Mouse (Mus musculus): Measurements from ENCODE around the gene Mthfd2. TPM values are rescaled to one million over a fixed set of nuclear protein-coding genes. Genes with fewer than 3 reads are reported as not detected.
A peak's percentile ranks its signal among the peaks of the same experiment; 100 is the strongest.
"Not testable (repeated sequence)": the region's sequence is repeated elsewhere in the genome, so short reads cannot be mapped to it uniquely, and the experiment has no call there.

Gene Mthfd2
- polyA plus RNA-seq, 1 experiment from 2014 or later = 40.8 TPM

GRCm38 (mm10) chr6:83345285-83345684 is 19.6 kb upstream of the Mthfd2 start:
- peaks cover 28% of the 10 kb centered on the region for H3K36me3 ChIP-seq (ENCODE audit: control insufficient read depth, insufficient read depth, low read length)
- not testable (repeated sequence) for H3K4me3 ChIP-seq (ENCODE audit: low read depth, low read length); H3K9ac ChIP-seq (ENCODE audit: low read depth, low read length); H3K27me3 ChIP-seq (replicated peaks; ENCODE audit: control insufficient read depth, insufficient read depth, low read length); H3K9me3 ChIP-seq (ENCODE audit: control insufficient read depth, low read length); H3K4me2 ChIP-seq (ENCODE audit: low read depth, low read length); H3K4me1 ChIP-seq (ENCODE audit: control insufficient read depth, insufficient read depth, low read length); H3K27ac ChIP-seq (replicated peaks; ENCODE audit: low read depth, low read length); DNase-seq (ENCODE audit: low spot score); ATAC-seq (ENCODE audit: low read depth)
- WGBS = 91% methylated on average over 8 of the region's 8 CpGs

- Histone ChIP-seq H3K27ac (replicated peaks; ENCODE audit: low read depth, low read length) (no peak overlapping the region), H3K9me3 (ENCODE audit: control insufficient read depth, low read length) (no peaks in the 10 kb centered on the region), H3K36me3 (ENCODE audit: control insufficient read depth, insufficient read depth, low read length) (peaks cover 50% of the 10 kb centered on the region), H3K9ac (ENCODE audit: low read depth, low read length) (no peak overlapping the region), H3K27me3 (replicated peaks; ENCODE audit: control insufficient read depth, insufficient read depth, low read length) (no peaks in the 10 kb centered on the region), H3K4me3 (ENCODE audit: low read depth, low read length) (no peak overlapping the region), H3K4me1 (ENCODE audit: control insufficient read depth, insufficient read depth, low read length) (no peaks in the 10 kb centered on the region), H3K4me2 (ENCODE audit: low read depth, low read length) (no peak overlapping the region)
- WGBS = 98% methylated on average over 2 of the region's 2 CpGs
- DNase-seq (ENCODE audit: low spot score) (no peak), ATAC-seq (ENCODE audit: low read depth) (no peak)
Measured at GRCm38 (mm10) chr6:83342957-83343356, 17.2 kb upstream of the Mthfd2 start.

- 77% methylated on average over 3 of the region's 3 CpGs for WGBS
- no peaks in the 10 kb centered on the region for H3K27me3 ChIP-seq (replicated peaks; ENCODE audit: control insufficient read depth, insufficient read depth, low read length)
- no peaks in the 10 kb centered on the region for H3K4me1 ChIP-seq (ENCODE audit: control insufficient read depth, insufficient read depth, low read length)
- H3K27ac ChIP-seq (replicated peaks; ENCODE audit: low read depth, low read length) = no peak overlapping the region
- no peak for DNase-seq (ENCODE audit: low spot score)
- H3K9me3 ChIP-seq (ENCODE audit: control insufficient read depth, low read length) = no peaks in the 10 kb centered on the region
- H3K4me2 ChIP-seq (ENCODE audit: low read depth, low read length) = no peak overlapping the region
- no peak overlapping the region for H3K9ac ChIP-seq (ENCODE audit: low read depth, low read length)
- peaks cover 55% of the 10 kb centered on the region for H3K36me3 ChIP-seq (ENCODE audit: control insufficient read depth, insufficient read depth, low read length)
- no peak for ATAC-seq (ENCODE audit: low read depth)
- H3K4me3 ChIP-seq (ENCODE audit: low read depth, low read length) = no peak overlapping the region
Measured at GRCm38 (mm10) chr6:83341387-83341786, 15.7 kb upstream of the Mthfd2 start.

- Histone ChIP-seq H3K27ac (replicated peaks; ENCODE audit: low read depth, low read length) (no peak overlapping the region), H3K36me3 (ENCODE audit: control insufficient read depth, insufficient read depth, low read length) (peaks cover 38% of the 10 kb centered on the region), H3K4me3 (ENCODE audit: low read depth, low read length) (no peak overlapping the region), H3K27me3 (replicated peaks; ENCODE audit: control insufficient read depth, insufficient read depth, low read length) (no peaks in the 10 kb centered on the region), H3K9ac (ENCODE audit: low read depth, low read length) (no peak overlapping the region), H3K4me1 (ENCODE audit: control insufficient read depth, insufficient read depth, low read length) (peaks cover 10% of the 10 kb centered on the region), H3K9me3 (ENCODE audit: control insufficient read depth, low read length) (no peaks in the 10 kb centered on the region), H3K4me2 (ENCODE audit: low read depth, low read length) (peak overlapping the region; percentile 67; the same call in 1 of the 2 replicates)
- DNase-seq (ENCODE audit: low spot score) (no peak), ATAC-seq (ENCODE audit: low read depth) (no peak)
- 86% methylated on average over 3 of the region's 3 CpGs for WGBS
Measured at GRCm38 (mm10) chr6:83327591-83328190, 2.0 kb upstream of the Mthfd2 start.

GRCm38 (mm10) chr6:83326761-83327160 is 1.1 kb upstream of the Mthfd2 start:
- no peak overlapping the region for H3K27ac ChIP-seq (replicated peaks; ENCODE audit: low read depth, low read length)
- WGBS = 54% methylated on average over 6 of the region's 6 CpGs
- DNase-seq (ENCODE audit: low spot score) = no peak

GRCm38 (mm10) chr6:83326394-83326736 is 657 bp upstream of the Mthfd2 start:
- no peak for DNase-seq (ENCODE audit: low spot score)
- 6% methylated on average over 6 of the region's 6 CpGs for WGBS
- peaks cover 10% of the 10 kb centered on the region for H3K4me1 ChIP-seq (ENCODE audit: control insufficient read depth, insufficient read depth, low read length)
- H3K4me3 ChIP-seq (ENCODE audit: low read depth, low read length) = peak overlapping the region; percentile 77
- ATAC-seq (ENCODE audit: low read depth) = no peak
- no peaks in the 10 kb centered on the region for H3K27me3 ChIP-seq (replicated peaks; ENCODE audit: control insufficient read depth, insufficient read depth, low read length)
- H3K27ac ChIP-seq (replicated peaks; ENCODE audit: low read depth, low read length) = peak overlapping the region; percentile 90
- H3K9me3 ChIP-seq (ENCODE audit: control insufficient read depth, low read length) = no peaks in the 10 kb centered on the region
- peak overlapping the region; percentile 89 for H3K9ac ChIP-seq (ENCODE audit: low read depth, low read length)
- peak overlapping the region; percentile 67 for H3K4me2 ChIP-seq (ENCODE audit: low read depth, low read length)
- peaks cover 24% of the 10 kb centered on the region for H3K36me3 ChIP-seq (ENCODE audit: control insufficient read depth, insufficient read depth, low read length)

More at GRCm38 (mm10) chr6:83326761-83327160, 1.1 kb upstream of the Mthfd2 start:
- no peak for ATAC-seq (ENCODE audit: low read depth)
- peaks cover 28% of the 10 kb centered on the region for H3K36me3 ChIP-seq (ENCODE audit: control insufficient read depth, insufficient read depth, low read length)
- peak overlapping the region; percentile 89 for H3K9ac ChIP-seq (ENCODE audit: low read depth, low read length)
- H3K4me1 ChIP-seq (ENCODE audit: control insufficient read depth, insufficient read depth, low read length) = peaks cover 10% of the 10 kb centered on the region
- H3K9me3 ChIP-seq (ENCODE audit: control insufficient read depth, low read length) = no peaks in the 10 kb centered on the region
- peak overlapping the region; percentile 67 for H3K4me2 ChIP-seq (ENCODE audit: low read depth, low read length)
- H3K27me3 ChIP-seq (replicated peaks; ENCODE audit: control insufficient read depth, insufficient read depth, low read length) = no peaks in the 10 kb centered on the region
- peak overlapping the region; percentile 77 for H3K4me3 ChIP-seq (ENCODE audit: low read depth, low read length)

GRCm38 (mm10) chr6:83323652-83324419 is 1.9 kb downstream of the Mthfd2 start:
- H3K4me1 ChIP-seq (ENCODE audit: control insufficient read depth, insufficient read depth, low read length) = peaks cover 10% of the 10 kb centered on the region
- H3K9me3 ChIP-seq (ENCODE audit: control insufficient read depth, low read length) = no peaks in the 10 kb centered on the region
- H3K36me3 ChIP-seq (ENCODE audit: control insufficient read depth, insufficient read depth, low read length) = peaks cover 2% of the 10 kb centered on the region; the same call in 1 of the 2 replicates
- H3K27ac ChIP-seq (replicated peaks; ENCODE audit: low read depth, low read length) = no peak overlapping the region
- no peak overlapping the region for H3K4me3 ChIP-seq (ENCODE audit: low read depth, low read length)
- ATAC-seq (ENCODE audit: low read depth) (no peak), DNase-seq (ENCODE audit: low spot score) (no peak)
- H3K27me3 ChIP-seq (replicated peaks; ENCODE audit: control insufficient read depth, insufficient read depth, low read length) = no peaks in the 10 kb centered on the region
- H3K9ac ChIP-seq (ENCODE audit: low read depth, low read length) = no peak overlapping the region
- WGBS = 63% methylated on average over 8 of the region's 8 CpGs
- H3K4me2 ChIP-seq (ENCODE audit: low read depth, low read length) = no peak overlapping the region

- H3K9me3 ChIP-seq (ENCODE audit: control insufficient read depth, low read length) = no peaks in the 10 kb centered on the region
- no peak overlapping the region for H3K27ac ChIP-seq (replicated peaks; ENCODE audit: low read depth, low read length)
- 80% methylated on average over 2 of the region's 2 CpGs for WGBS
- no peak overlapping the region for H3K4me2 ChIP-seq (ENCODE audit: low read depth, low read length)
- no peak overlapping the region for H3K9ac ChIP-seq (ENCODE audit: low read depth, low read length)
- ATAC-seq (ENCODE audit: low read depth) (no peak), DNase-seq (ENCODE audit: low spot score) (no peak)
- no peaks in the 10 kb centered on the region for H3K36me3 ChIP-seq (ENCODE audit: control insufficient read depth, insufficient read depth, low read length)
- H3K4me3 ChIP-seq (ENCODE audit: low read depth, low read length) = no peak overlapping the region
- H3K27me3 ChIP-seq (replicated peaks; ENCODE audit: control insufficient read depth, insufficient read depth, low read length) = no peaks in the 10 kb centered on the region
- peaks cover 10% of the 10 kb centered on the region for H3K4me1 ChIP-seq (ENCODE audit: control insufficient read depth, insufficient read depth, low read length)
Measured at GRCm38 (mm10) chr6:83322794-83323193, 2.9 kb downstream of the Mthfd2 start.

- H3K27ac ChIP-seq (replicated peaks; ENCODE audit: low read depth, low read length) = no peak overlapping the region
- no peaks in the 10 kb centered on the region for H3K9me3 ChIP-seq (ENCODE audit: control insufficient read depth, low read length)
- H3K9ac ChIP-seq (ENCODE audit: low read depth, low read length) = no peak overlapping the region
- no peaks in the 10 kb centered on the region for H3K27me3 ChIP-seq (replicated peaks; ENCODE audit: control insufficient read depth, insufficient read depth, low read length)
- no peak for ATAC-seq (ENCODE audit: low read depth)
- DNase-seq (ENCODE audit: low spot score) = no peak
- no peak overlapping the region for H3K4me3 ChIP-seq (ENCODE audit: low read depth, low read length)
- H3K4me2 ChIP-seq (ENCODE audit: low read depth, low read length) = no peak overlapping the region
- no peaks in the 10 kb centered on the region for H3K36me3 ChIP-seq (ENCODE audit: control insufficient read depth, insufficient read depth, low read length)
- H3K4me1 ChIP-seq (ENCODE audit: control insufficient read depth, insufficient read depth, low read length) = peaks cover 6% of the 10 kb centered on the region
- 78% methylated on average over 1 of the region's 1 CpGs for WGBS
Measured at GRCm38 (mm10) chr6:83321927-83322326, 3.8 kb downstream of the Mthfd2 start.

All from embryonic facial prominence, embryonic 14.5 days (tissue).